Mouse (Mus musculus) cerebellum, postnatal 4 days (tissue): ENCODE measurements around the gene Rab30.

Source experiments
- DNase-seq, 2 experiments: peaks; one replicate each; pipeline ENCODE4 v3.0.0; 2022; ENCODE audit warnings: low spot score in 2 of 2, mixed read lengths in 1 of 2

The Rab30 gene

DNA sequence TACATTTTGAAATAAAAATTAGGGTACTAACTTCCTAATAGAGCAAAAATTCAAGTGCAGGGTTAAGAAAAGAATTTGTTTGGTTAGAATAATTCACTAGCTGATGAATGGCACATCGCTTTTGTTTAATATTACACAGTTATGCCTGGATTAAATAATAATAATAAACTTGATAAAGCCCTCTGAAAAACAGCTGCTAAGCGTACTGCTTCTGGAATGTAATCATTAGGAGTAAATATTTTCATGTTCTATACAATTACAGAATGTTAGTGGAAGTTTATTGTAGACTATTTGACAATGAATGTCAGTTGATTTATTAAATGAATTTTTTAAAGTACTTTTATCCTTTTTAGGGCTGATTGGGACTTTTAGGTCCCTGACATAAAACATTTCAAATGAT is 100.9 kb downstream of the Rab30 start:
- no peak for DNase-seq

- DNase-seq = no peak
Measured at GRCm38 (mm10) chr7:92848246-92848645, 106.8 kb downstream of the Rab30 start.

DNA sequence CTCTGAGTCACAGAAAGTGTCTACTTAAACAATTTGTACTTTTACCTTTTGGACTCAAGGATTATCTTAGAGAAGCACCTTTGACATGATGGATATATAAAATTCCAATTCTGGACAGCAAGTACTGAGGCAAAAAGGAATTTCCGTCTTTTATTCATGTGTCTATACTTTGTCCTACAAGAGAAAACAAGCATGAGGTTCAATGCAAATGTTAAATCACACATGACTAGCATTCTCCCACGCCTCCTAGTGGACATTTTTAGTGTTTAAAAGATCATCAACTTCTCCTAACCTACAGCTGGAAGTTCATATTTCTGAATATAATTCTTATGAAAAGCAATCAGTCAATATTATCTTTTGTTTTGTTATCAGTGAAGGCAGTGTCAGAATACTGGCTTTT is 125.1 kb downstream of the Rab30 start:
- no peak for DNase-seq

- no peak for DNase-seq
Measured at GRCm38 (mm10) chr7:92870161-92870560, 128.8 kb downstream of the Rab30 start.

GRCm38 (mm10) chr7:92871596-92871995 is 130.2 kb downstream of the Rab30 start:
- DNase-seq = no peak

GRCm38 (mm10) chr7:92874116-92874675 is 132.8 kb downstream of the Rab30 start, which contains the start of the genes Ddias and Prcp:
Gene Ddias (minus strand): TSS chr7:92874247.
Gene Prcp (plus strand): TSS chr7:92874470.
- peak; percentile 92 to 96 for DNase-seq

GRCm38 (mm10) chr7:92874761-92875408 is 133.5 kb downstream of the Rab30 start:
- peak; percentile 55 to 79 for DNase-seq

GRCm38 (mm10) chr7:92876066-92876465 is 134.7 kb downstream of the Rab30 start:
- DNase-seq = no peak

DNA sequence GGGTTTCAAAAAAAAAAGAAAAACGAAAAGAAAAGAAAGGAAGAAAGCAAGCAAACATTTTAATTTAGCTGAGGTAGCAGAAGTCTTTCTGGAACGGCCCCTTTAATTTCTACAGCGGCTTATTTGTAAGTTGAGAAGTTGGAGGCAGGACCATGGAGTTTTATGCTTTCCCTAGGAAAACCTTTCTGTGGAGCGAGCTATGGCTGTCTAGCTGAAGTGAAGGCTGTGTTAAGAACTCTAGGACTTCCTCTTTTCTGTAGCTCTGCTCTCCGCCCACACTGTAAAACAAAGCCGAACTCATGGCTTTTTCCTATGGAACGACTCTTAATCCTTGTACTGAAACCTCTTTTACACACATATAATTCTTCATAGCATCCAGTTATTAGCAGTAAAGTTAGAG is 135.1 kb downstream of the Rab30 start:
- DNase-seq = no peak

- DNase-seq = no peak
Measured at GRCm38 (mm10) chr7:92878575-92879285, 137.3 kb downstream of the Rab30 start.

GRCm38 (mm10) chr7:92883850-92884716 is 142.7 kb downstream of the Rab30 start:
- DNase-seq = no peak

- no peak for DNase-seq
Measured at GRCm38 (mm10) chr7:92884998-92885660, 143.7 kb downstream of the Rab30 start.

DNA sequence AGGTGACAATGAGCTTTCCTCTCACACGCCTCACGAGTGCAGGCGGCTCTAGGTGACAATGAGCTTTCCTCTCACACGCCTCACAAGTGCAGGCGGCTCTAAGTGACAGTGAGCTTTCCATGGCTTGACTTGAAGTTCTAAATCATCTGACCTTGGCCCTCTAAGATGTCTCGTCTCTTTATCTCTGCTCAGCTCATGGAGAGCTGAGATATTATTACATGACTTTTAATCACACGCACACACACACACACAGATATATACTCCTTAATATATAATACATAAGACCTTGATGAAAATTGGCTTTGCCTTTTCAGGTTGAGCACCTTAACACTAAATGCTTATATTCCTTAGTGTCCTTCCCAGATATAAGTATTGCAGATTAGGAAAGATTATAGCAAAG is 145.4 kb downstream of the Rab30 start:
- DNase-seq = no peak

- DNase-seq = no peak
Measured at GRCm38 (mm10) chr7:92887230-92887629, 145.8 kb downstream of the Rab30 start.

- no peak for DNase-seq
Measured at GRCm38 (mm10) chr7:92890211-92890610, 148.8 kb downstream of the Rab30 start.

- DNase-seq = no peak
Measured at GRCm38 (mm10) chr7:92890618-92891230, 149.3 kb downstream of the Rab30 start.

GRCm38 (mm10) chr7:92893478-92893877 is 152.1 kb downstream of the Rab30 start:
- no peak for DNase-seq
